Mouse (Mus musculus) bone marrow, adult 2 months (tissue): ENCODE data around the gene Ap5m1. TPM values are rescaled to one million over a fixed set of nuclear protein-coding genes. Genes with fewer than 3 reads are reported as not detected.

Source experiments
- H3K27ac ChIP-seq: fragments of 200-500 bp; 2 replicates; pipeline ENCODE4 v1.5.1; 2012; ENCODE audit warnings: low read depth, mild to moderate bottlenecking, control low read depth, inconsistent platforms, low read length; ENCODE audit not compliant: control insufficient read depth, poor library complexity, insufficient read depth
- H3K4me1 ChIP-seq: fragments of 200-500 bp; 2 replicates; pipeline ENCODE4 v1.6.1; 2011; ENCODE audit warnings: low read length; ENCODE audit not compliant: control insufficient read depth, insufficient read depth
- H3K4me3 ChIP-seq: fragments of 200-500 bp; replicated peaks from 2 replicates; pipeline ENCODE3; 2011; ENCODE audit warnings: mild to moderate bottlenecking, low read depth, low read length, control low read depth; ENCODE audit not compliant: control insufficient read depth
- CTCF ChIP-seq: fragments of 200-500 bp; IDR thresholded peaks from 2 replicates; pipeline ENCODE4 v1.5.1; 2011; ENCODE audit warnings: low read length, control low read depth; ENCODE audit not compliant: control insufficient read depth, insufficient read depth
- POLR2A ChIP-seq: fragments of 200-500 bp; IDR thresholded peaks from 2 replicates; pipeline ENCODE4 v1.6.1; 2011; ENCODE audit warnings: low read depth, mild to moderate bottlenecking, control low read depth, low read length, borderline replicate concordance; ENCODE audit not compliant: control insufficient read depth
- WGBS: fragments of 180-500 bp; shearing (Covaris S2); methylation state at CpG from one replicate; pipeline ENCODE4 v1.1.7; 2018; 5-methylcytosine and 5-hydroxymethylcytosine counted together
- polyA plus RNA-seq: library from polyadenylated mRNA; stranded (reverse); fragments of >200 nt; gene quantifications from 2 replicates; pipeline ENCODE4 v1.2.4, GENCODE M21; 2011; ENCODE audit warnings: low replicate concordance; ENCODE audit not compliant: missing spikeins, insufficient read depth, insufficient read length

Ap5m1 gene
- polyA plus RNA-seq, 1 experiment = 5.4 TPM

DNA sequence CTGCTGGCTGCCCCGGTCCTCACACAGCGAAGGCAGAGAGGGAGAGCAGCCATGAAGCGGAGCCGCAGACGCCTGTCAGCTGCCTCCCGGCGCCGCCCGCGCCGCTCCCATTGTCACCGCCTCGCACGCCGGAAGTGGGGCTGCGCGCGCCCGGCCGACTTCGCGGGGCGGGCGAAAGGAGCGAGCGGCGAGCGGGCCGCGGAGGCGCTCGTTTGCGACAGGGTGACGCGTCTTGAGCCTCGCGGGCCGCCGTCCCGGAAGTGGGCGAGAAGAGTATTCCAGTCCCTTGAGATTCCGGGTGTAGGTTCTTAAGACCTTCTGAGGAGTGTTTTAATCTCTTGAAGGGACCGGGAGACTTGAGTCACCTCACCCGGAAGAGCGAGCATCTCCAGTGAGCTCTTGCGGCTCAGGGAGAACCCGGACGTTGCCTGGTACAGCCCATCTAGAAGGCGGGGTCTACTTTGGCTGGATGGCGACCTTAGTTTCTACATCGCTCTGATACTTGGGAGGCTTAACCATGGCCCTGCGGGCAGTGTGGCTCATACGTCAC is 452 bp downstream of the Ap5m1 start, which contains the start of gene Exoc5:
Gene Exoc5 (minus strand): TSS at position 380 of the 550 bp plus-strand sequence.
- Histone ChIP-seq H3K27ac (peak within 1 kb of the TSS; percentile 100), H3K4me1 (no peaks in the 10 kb centered on the region; the same call in 1 of the 2 replicates), H3K4me3 (peak within 1 kb of the TSS; percentile 99)
- WGBS = under 1% methylated on average over 53 of the region's 53 CpGs
- TF ChIP-seq CTCF = no peak
- TF ChIP-seq POLR2A = peak; percentile 88

DNA sequence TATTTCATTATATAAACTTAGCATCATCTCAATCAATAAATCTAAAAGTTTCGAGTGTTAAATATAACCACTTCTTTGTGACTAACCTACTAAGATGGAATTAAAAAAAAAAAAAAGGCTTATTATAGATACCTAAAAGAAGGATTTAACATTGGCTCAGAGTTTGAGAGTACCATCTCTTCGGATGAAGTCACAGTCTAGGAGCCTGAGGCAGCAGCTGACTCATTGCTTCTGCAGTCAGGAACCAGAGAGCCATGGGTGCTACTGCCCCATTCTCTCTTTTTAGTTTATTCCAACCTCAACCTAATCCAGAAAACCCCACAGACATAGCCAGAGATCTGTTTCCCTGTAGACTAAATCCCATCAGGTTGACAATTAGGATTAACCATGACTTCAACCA is 6.9 kb downstream of the Ap5m1 start:
- Histone ChIP-seq H3K27ac (no peak overlapping the region), H3K4me3 (no peak overlapping the region), H3K4me1 (no peaks in the 10 kb centered on the region; the same call in 1 of the 2 replicates)
- WGBS = 86% methylated on average over 2 of the region's 2 CpGs
- TF ChIP-seq POLR2A (no peak), CTCF (no peak)

DNA sequence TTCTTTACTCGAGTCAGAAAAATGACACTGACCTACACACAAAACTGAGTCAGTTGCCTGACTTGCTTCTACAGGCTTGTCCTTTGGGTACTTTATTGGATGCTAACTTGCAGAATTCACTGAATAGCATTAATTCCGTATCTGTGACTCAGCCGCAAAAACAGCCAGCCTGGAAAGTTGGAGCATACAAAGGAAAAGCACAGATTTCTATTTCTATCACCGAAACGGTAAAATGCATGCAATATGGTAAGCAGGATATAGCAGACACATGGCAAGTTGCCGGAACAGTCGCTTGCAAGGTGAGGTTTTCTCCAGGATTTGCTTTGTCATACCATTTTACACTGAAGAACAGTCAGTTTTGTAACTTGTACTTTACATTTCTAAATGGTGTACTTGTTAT is 8.0 kb downstream of the Ap5m1 start:
- H3K27ac ChIP-seq = no peak overlapping the region
- no peak overlapping the region for H3K4me3 ChIP-seq
- H3K4me1 ChIP-seq = no peaks in the 10 kb centered on the region
- TF ChIP-seq CTCF = no peak
- TF ChIP-seq POLR2A = no peak
- 89% methylated on average over 7 of the region's 7 CpGs for WGBS

DNA sequence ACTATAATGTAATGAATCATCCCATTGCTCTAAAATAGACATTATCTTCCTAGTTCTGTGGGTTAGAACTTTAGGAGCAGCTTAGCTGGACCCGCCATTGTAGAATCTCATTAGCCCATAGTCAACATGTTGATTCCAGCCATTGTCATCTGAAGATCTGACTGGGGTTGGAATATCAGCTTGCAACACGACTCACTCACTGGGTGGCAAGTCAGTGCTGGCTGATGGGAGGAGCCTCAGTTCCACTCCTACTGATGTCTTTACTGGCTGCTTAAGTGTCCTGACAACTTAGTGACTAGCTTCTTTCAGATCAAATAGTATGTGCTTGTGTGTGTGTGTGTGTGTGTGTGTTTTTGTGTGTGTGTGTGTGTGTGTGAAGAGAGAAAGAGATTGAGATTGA is 8.5 kb downstream of the Ap5m1 start:
- Histone ChIP-seq H3K27ac (no peak overlapping the region), H3K4me3 (no peak overlapping the region), H3K4me1 (no peaks in the 10 kb centered on the region)
- TF ChIP-seq CTCF (no peak), POLR2A (no peak)
- 63% methylated on average over 2 of the region's 2 CpGs for WGBS

- Histone ChIP-seq H3K4me1 (no peaks in the 10 kb centered on the region; the same call in 1 of the 2 replicates), H3K27ac (no peak overlapping the region), H3K4me3 (no peak overlapping the region)
- WGBS = 98% methylated on average over 2 of the region's 2 CpGs
- TF ChIP-seq POLR2A (no peak), CTCF (no peak)
Observed at GRCm38 (mm10) chr14:49078820-49079219, 12.9 kb downstream of the Ap5m1 start.

- H3K4me3 ChIP-seq = no peak overlapping the region
- TF ChIP-seq POLR2A = no peak
- TF ChIP-seq CTCF = no peak
- 84% methylated on average over 4 of the region's 4 CpGs for WGBS
Observed at GRCm38 (mm10) chr14:49086522-49086921, 20.6 kb downstream of the Ap5m1 start.

DNA sequence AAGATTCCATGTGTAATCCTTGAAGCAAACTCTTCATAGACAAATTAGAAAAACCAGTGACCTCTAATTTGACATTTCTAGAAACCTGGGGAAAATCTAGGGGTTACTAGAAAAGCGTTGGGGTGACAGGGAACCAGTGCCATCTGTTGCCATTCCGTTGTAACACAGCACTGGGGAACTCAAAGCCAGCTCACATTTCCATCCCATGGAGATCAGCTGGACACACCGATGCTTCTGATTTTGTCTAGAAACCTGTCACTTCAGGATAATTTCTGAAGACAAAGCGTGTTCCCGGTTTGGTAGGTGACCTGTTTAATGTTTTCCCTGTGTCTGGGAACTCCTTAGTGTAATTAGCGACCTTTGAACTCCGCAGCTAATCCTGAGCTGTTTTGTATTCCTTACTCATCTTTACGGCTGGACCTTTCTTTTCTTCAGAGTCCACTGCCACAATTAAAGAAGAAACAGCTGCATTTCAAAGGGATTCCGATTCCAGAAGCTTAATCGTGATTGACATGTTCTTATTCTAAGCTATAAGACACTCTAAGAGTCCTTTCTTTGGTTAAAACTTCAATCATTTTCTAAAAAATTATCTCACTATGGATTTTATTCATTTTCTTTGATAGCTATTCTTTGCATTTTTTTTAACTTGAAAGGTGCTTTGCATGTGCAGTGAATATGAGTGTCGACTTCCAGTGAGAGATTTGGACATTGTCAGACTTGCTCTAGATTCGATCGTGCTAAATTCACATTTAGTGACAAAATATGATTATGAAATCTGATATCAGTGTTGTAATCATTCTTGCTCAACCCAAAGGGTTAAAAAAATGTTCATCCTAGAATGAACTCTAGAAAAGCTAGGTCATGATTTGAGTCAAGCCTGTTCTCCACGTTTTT is 22.5 kb downstream of the Ap5m1 start:
- H3K27ac ChIP-seq = no peak overlapping the region
- no peaks in the 10 kb centered on the region for H3K4me1 ChIP-seq
- 79% methylated on average over 14 of the region's 14 CpGs for WGBS
- no peak overlapping the region for H3K4me3 ChIP-seq
- TF ChIP-seq CTCF (no peak), POLR2A (no peak)

More at GRCm38 (mm10) chr14:49086522-49086921, 20.6 kb downstream of the Ap5m1 start:
- Histone ChIP-seq H3K4me1 (no peaks in the 10 kb centered on the region), H3K27ac (no peak overlapping the region)

- 79% methylated on average over 6 of the region's 6 CpGs for WGBS
- Histone ChIP-seq H3K27ac (no peak overlapping the region), H3K4me3 (no peak overlapping the region), H3K4me1 (no peaks in the 10 kb centered on the region)
- TF ChIP-seq POLR2A (no peak), CTCF (no peak)
Observed at GRCm38 (mm10) chr14:49089461-49090058, 23.7 kb downstream of the Ap5m1 start.
